Mouse (Mus musculus) MEL (cell line): Measurements from ENCODE around the gene Tbc1d2b. TPM values are rescaled to one million over a fixed set of nuclear protein-coding genes. Genes with fewer than 3 reads are reported as not detected.

Experiments used
- DNase-seq: peaks from one replicate; pipeline ENCODE4 v3.0.0; 2011; ENCODE audit warnings: low read depth, low spot score
- H3K27ac ChIP-seq: 2 replicates; pipeline ENCODE4 v1.5.1; 2012; ENCODE audit warnings: low read depth, mild to moderate bottlenecking, control low read depth, low read length, moderate library complexity; ENCODE audit not compliant: control insufficient read depth
- H3K27me3 ChIP-seq, 2 experiments: fragments of 150-350 bp in 1 of 2; sonication (generic) in 1 of 2; 2 replicates each; pipeline ENCODE4 v1.6.1; 2012; ENCODE audit warnings: low read length in 2 of 2, mild to moderate bottlenecking in 2 of 2, improper control_type of control experiment in 1 of 2, moderate library complexity in 1 of 2; ENCODE audit not compliant: insufficient read depth in 2 of 2, control insufficient read depth in 1 of 2
- H3K36me3 ChIP-seq, 2 experiments: 2 replicates each; pipeline ENCODE4 v1.6.1; 2012 to 2014; ENCODE audit warnings: low read length in 2 of 2, improper control_type of control experiment in 1 of 2, inconsistent platforms in 1 of 2, mild to moderate bottlenecking in 1 of 2; ENCODE audit not compliant: insufficient read depth in 2 of 2, control insufficient read depth in 1 of 2
- H3K4me1 ChIP-seq, 2 experiments: fragments of 150-350 bp in 1 of 2; sonication (generic) in 1 of 2; 2 replicates each; pipeline ENCODE4 v1.6.1; 2012; ENCODE audit warnings: low read length in 2 of 2, improper control_type of control experiment in 1 of 2, mild to moderate bottlenecking in 1 of 2; ENCODE audit not compliant: insufficient read depth in 2 of 2, control insufficient read depth in 1 of 2
- H3K4me3 ChIP-seq, 2 experiments: fragments of 150-350 bp in 1 of 2; sonication (generic) in 1 of 2; 2 replicates each; pipeline ENCODE4 v1.5.1; 2012; ENCODE audit warnings: low read depth in 2 of 2, low read length in 2 of 2, mild to moderate bottlenecking in 2 of 2, moderate library complexity in 2 of 2, control low read depth in 1 of 2, improper control_type of control experiment in 1 of 2; ENCODE audit not compliant: control insufficient read depth in 1 of 2, insufficient read depth in 1 of 2
- H3K79me2 ChIP-seq: 2 replicates; pipeline ENCODE4 v1.6.1; 2012; ENCODE audit warnings: mild to moderate bottlenecking, low read length, moderate library complexity; ENCODE audit not compliant: control insufficient read depth, poor library complexity, insufficient read depth
- H3K9ac ChIP-seq: 2 replicates; pipeline ENCODE4 v1.6.1; 2012; ENCODE audit warnings: low read depth, mild to moderate bottlenecking, control low read depth, low read length, moderate library complexity; ENCODE audit not compliant: control insufficient read depth, poor library complexity, severe bottlenecking
- H3K9me3 ChIP-seq: fragments of 150-350 bp; sonication (generic); replicated peaks from 2 replicates; pipeline ENCODE4 v1.6.1; 2012; ENCODE audit warnings: mild to moderate bottlenecking, low read length, improper control_type of control experiment, moderate library complexity; ENCODE audit not compliant: insufficient read depth
- CTCF ChIP-seq, 3 experiments: IDR thresholded peaks in 2 of 3; conservative IDR thresholded peaks in 1 of 3; 2 replicates each; pipeline ENCODE4 v1.5.1; 2011 to 2012; ENCODE audit warnings: low read length in 3 of 3, low read depth in 2 of 3, mild to moderate bottlenecking in 2 of 3, improper control_type of control experiment in 1 of 3, inconsistent platforms in 1 of 3, mixed read lengths in 1 of 3, moderate library complexity in 1 of 3; ENCODE audit not compliant: control insufficient read depth in 1 of 3, insufficient read depth in 1 of 3, poor library complexity in 1 of 3, severe bottlenecking in 1 of 3
- ELF1 ChIP-seq: IDR thresholded peaks from 2 replicates; pipeline ENCODE4 v1.6.1; 2014; ENCODE audit warnings: low read depth, mild to moderate bottlenecking, inconsistent platforms, low read length, improper control_type of control experiment, moderate library complexity
- EP300 ChIP-seq, 2 experiments: IDR thresholded peaks; 2 replicates each; pipeline ENCODE4 v1.6.1; 2011; ENCODE audit warnings: improper control_type of control experiment in 2 of 2, low read length in 2 of 2, low read depth in 1 of 2, mild to moderate bottlenecking in 1 of 2
- GATA1 ChIP-seq: IDR thresholded peaks from 2 replicates; pipeline ENCODE4 v1.6.1; 2011; ENCODE audit warnings: low read depth, low read length, improper control_type of control experiment
- HCFC1 ChIP-seq: IDR thresholded peaks from 2 replicates; pipeline ENCODE4 v1.6.1; 2012; ENCODE audit warnings: low read depth, mild to moderate bottlenecking, inconsistent platforms, low read length, improper control_type of control experiment, moderate library complexity
- KAT2A ChIP-seq: conservative IDR thresholded peaks from 2 replicates; pipeline ENCODE4 v1.6.1; 2012; ENCODE audit warnings: low read depth, low read length, improper control_type of control experiment, inconsistent platforms
- MAZ ChIP-seq: IDR thresholded peaks from 2 replicates; pipeline ENCODE4 v1.6.1; 2012; ENCODE audit warnings: low read depth, mild to moderate bottlenecking, inconsistent platforms, low read length, improper control_type of control experiment
- MEF2A ChIP-seq: IDR thresholded peaks from 2 replicates; pipeline ENCODE4 v1.6.1; 2014; ENCODE audit warnings: low read depth, mild to moderate bottlenecking, inconsistent platforms, low read length, improper control_type of control experiment; ENCODE audit not compliant: poor library complexity, insufficient replicate concordance, severe bottlenecking; ENCODE audit errors: extremely low read depth
- MXI1 ChIP-seq: IDR thresholded peaks from 2 replicates; pipeline ENCODE4 v1.6.1; 2011; ENCODE audit warnings: mild to moderate bottlenecking, low read depth, low read length, improper control_type of control experiment
- NELFE ChIP-seq: IDR thresholded peaks from 2 replicates; pipeline ENCODE4 v1.6.1; 2011; ENCODE audit warnings: low read depth, low read length, improper control_type of control experiment
- POLR2A ChIP-seq, 2 experiments: IDR thresholded peaks; 2 replicates each; pipeline ENCODE4 v1.6.1; 2011 to 2012; ENCODE audit warnings: low read length in 2 of 2, mild to moderate bottlenecking in 2 of 2, control low read depth in 1 of 2, improper control_type of control experiment in 1 of 2, low read depth in 1 of 2, moderate library complexity in 1 of 2; ENCODE audit not compliant: control insufficient read depth in 1 of 2, insufficient read depth in 1 of 2, poor library complexity in 1 of 2
- POLR2AphosphoS2 ChIP-seq: IDR thresholded peaks from 2 replicates; pipeline ENCODE4 v1.6.1; 2011; ENCODE audit warnings: low read length, improper control_type of control experiment
- POLR2AphosphoS5 ChIP-seq: IDR thresholded peaks from 2 replicates; pipeline ENCODE4 v1.6.1; 2012; ENCODE audit warnings: low read depth, borderline replicate concordance, mild to moderate bottlenecking, inconsistent platforms, low read length, moderate library complexity, mixed read lengths
- RAD21 ChIP-seq: IDR thresholded peaks from 2 replicates; pipeline ENCODE4 v1.6.1; 2011; ENCODE audit warnings: mild to moderate bottlenecking, low read depth, low read length, improper control_type of control experiment
- RCOR1 ChIP-seq: IDR thresholded peaks from 2 replicates; pipeline ENCODE4 v1.6.1; 2012; ENCODE audit warnings: low read depth, mild to moderate bottlenecking, inconsistent platforms, low read length, improper control_type of control experiment
- SIN3A ChIP-seq: IDR thresholded peaks from 2 replicates; pipeline ENCODE4 v1.6.1; 2012; ENCODE audit warnings: low read length, improper control_type of control experiment, inconsistent platforms
- SMC3 ChIP-seq: IDR thresholded peaks from 2 replicates; pipeline ENCODE4 v1.6.1; 2011; ENCODE audit warnings: low read depth, low read length, improper control_type of control experiment
- TCF12 ChIP-seq: IDR thresholded peaks from 2 replicates; pipeline ENCODE4 v1.6.1; 2014; ENCODE audit warnings: low read depth, mild to moderate bottlenecking, inconsistent platforms, low read length, improper control_type of control experiment, moderate library complexity
- UBTF ChIP-seq: IDR thresholded peaks from 2 replicates; pipeline ENCODE4 v1.6.1; 2012; ENCODE audit warnings: low read depth, mild to moderate bottlenecking, inconsistent platforms, low read length, improper control_type of control experiment, moderate library complexity, borderline replicate concordance; ENCODE audit not compliant: insufficient read depth
- USF2 ChIP-seq, 2 experiments: IDR thresholded peaks; 2 replicates each; pipeline ENCODE4 v1.6.1; 2011 to 2012; ENCODE audit warnings: improper control_type of control experiment in 2 of 2, low read length in 2 of 2, borderline replicate concordance in 1 of 2, inconsistent platforms in 1 of 2, low read depth in 1 of 2, mild to moderate bottlenecking in 1 of 2; ENCODE audit not compliant: insufficient read depth in 1 of 2
- ZC3H11A ChIP-seq: IDR thresholded peaks from 2 replicates; pipeline ENCODE4 v1.6.1; 2012; ENCODE audit warnings: low read depth, mild to moderate bottlenecking, inconsistent platforms, low read length, improper control_type of control experiment
- polyA plus RNA-seq, 2 experiments: library from polyadenylated mRNA; stranded (reverse) in 1 of 2; unstranded in 1 of 2; fragments of >175 nt in 1 of 2; fragments of >200 nt in 1 of 2; gene quantifications; 2 replicates each; pipeline versions ENCODE4 v1.2.1 to v1.2.4; 2012; ENCODE audit warnings: low replicate concordance in 2 of 2, low read depth in 1 of 2; ENCODE audit not compliant: insufficient read length in 2 of 2, insufficient read depth in 1 of 2, missing spikeins in 1 of 2
- total RNA-seq: library from RNA; depleted of rRNA; stranded (reverse); fragments of 300-350 nt; gene quantifications from 2 replicates; pipeline ENCODE4 v1.2.3, GENCODE M21; 2012

Tbc1d2b gene
- total and polyA plus RNA-seq, 3 experiments, result 7.1 to 12.6 TPM; not detected in 1

DNA sequence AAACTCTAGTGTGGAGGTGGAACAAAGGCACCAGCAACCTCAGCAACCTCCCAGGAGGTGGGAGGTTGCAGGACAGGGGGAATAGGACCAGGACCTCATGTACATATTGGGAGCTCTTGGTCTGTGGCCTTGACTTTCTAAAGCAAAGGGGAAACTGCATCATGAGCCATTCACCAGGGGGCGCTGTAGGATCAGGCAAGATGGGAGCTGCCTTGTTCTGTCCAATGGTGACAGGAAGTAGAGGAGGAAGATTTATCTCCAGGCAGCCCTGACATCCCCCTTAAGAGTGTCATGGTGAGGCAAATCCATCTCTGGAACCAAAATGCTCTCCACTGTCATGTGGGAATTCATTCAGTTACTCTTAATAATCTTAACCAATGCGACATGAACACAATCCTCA is 64.1 kb downstream of the Tbc1d2b start:
- no peak overlapping the region for H3K27ac ChIP-seq
- DNase-seq, result peak; percentile 82
- no peaks in the 10 kb centered on the region for H3K79me2 ChIP-seq
- no peaks in the 10 kb centered on the region for H3K4me1 ChIP-seq
- peak; percentile 96 for TF ChIP-seq SMC3
- peak; percentile 93 for TF ChIP-seq ZC3H11A
- peak; percentile 96 for TF ChIP-seq RAD21
- TF ChIP-seq GATA1, result 0 out of 2 replicates have a peak, but pooled peaks have one; percentile 25
- peak; percentile 83 to 93 (median 88) for TF ChIP-seq CTCF (IDR thresholded peaks at IDR 0.05 in 2 of 3, conservative IDR thresholded peaks at IDR 0.05 in 1 of 3; ENCODE audit: control insufficient read depth in 1 of 3, insufficient read depth in 1 of 3, low read depth in 2 of 3, low read length in 3 of 3, poor library complexity in 1 of 3, severe bottlenecking in 1 of 3)
- TF ChIP-seq KAT2A, result no peak
- TF ChIP-seq MXI1, result no peak
- TF ChIP-seq ELF1, result 0 out of 2 replicates have a peak, but pooled peaks have one; percentile 42
- no peak for TF ChIP-seq NELFE
- no peak for TF ChIP-seq EP300 (IDR thresholded peaks at IDR 0.05; ENCODE audit: low read depth in 1 of 2, low read length in 2 of 2)
- no peak for TF ChIP-seq POLR2AphosphoS2
- TF ChIP-seq, all 39 proteins: peak for 6
- no peak overlapping the region for H3K9ac ChIP-seq
- H3K4me3 ChIP-seq, result no peak overlapping the region
- H3K36me3 ChIP-seq, result peaks cover 0 to 5% of the 10 kb centered on the region in 2 experiments; a peak in 1 of 4 replicates
- H3K9me3 ChIP-seq, result no peaks in the 10 kb centered on the region
- no peaks in the 10 kb centered on the region for H3K27me3 ChIP-seq

DNA sequence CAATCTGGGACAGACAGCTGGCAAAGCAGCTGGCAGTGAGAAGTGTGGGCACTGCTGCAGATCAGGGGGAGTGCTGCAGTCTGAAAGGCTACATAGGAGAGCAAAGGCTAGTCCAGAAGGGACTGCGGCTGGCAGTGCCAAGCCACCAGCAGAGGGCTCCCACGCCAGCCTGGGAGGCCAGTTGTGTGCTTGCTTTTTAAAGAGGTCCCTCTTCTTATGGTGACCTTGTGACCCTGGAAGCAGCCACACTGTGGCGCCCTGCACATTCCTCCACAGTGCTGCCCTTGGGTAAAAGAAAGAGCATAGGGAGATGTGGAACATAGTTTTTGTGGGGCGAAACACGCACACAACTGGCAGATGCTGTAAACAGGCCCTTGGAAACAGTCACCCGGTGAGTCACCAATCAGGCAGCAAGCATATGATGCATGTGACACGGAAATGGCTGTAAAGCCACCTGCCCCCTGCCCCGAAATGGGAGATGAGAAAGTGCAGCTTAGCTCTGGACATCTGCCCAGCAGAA is 66.1 kb downstream of the Tbc1d2b start:
- Histone ChIP-seq H3K36me3 (peaks cover 0 to 5% of the 10 kb centered on the region in 2 experiments; a peak in 1 of 4 replicates), H3K27ac (no peak overlapping the region), H3K4me1 (no peaks in the 10 kb centered on the region), H3K9me3 (no peaks in the 10 kb centered on the region), H3K4me3 (no peak overlapping the region), H3K9ac (no peak overlapping the region), H3K27me3 (no peaks in the 10 kb centered on the region), H3K79me2 (no peaks in the 10 kb centered on the region)
- TF ChIP-seq CTCF (IDR thresholded peaks at IDR 0.05 in 2 of 3, conservative IDR thresholded peaks at IDR 0.05 in 1 of 3; ENCODE audit: control insufficient read depth in 1 of 3, insufficient read depth in 1 of 3, low read depth in 2 of 3, low read length in 3 of 3, poor library complexity in 1 of 3, severe bottlenecking in 1 of 3) (peak; percentile 13 to 47 (median 39); a peak in 5 of 6 replicates), SMC3 (peak; percentile 47), RCOR1 (no peak), MEF2A (no peak), RAD21 (peak; percentile 23), POLR2A (IDR thresholded peaks at IDR 0.05; ENCODE audit: control insufficient read depth in 1 of 2, insufficient read depth in 1 of 2, low read depth in 1 of 2, low read length in 2 of 2, poor library complexity in 1 of 2) (no peak), NELFE (no peak), UBTF (no peak), POLR2AphosphoS2 (no peak), HCFC1 (no peak), SIN3A (no peak), TCF12 (no peak), USF2 (IDR thresholded peaks at IDR 0.05; ENCODE audit: borderline replicate concordance in 1 of 2, insufficient read depth in 1 of 2, low read depth in 1 of 2, low read length in 2 of 2) (no peak), MAZ (no peak), ZC3H11A (no peak), POLR2AphosphoS5 (no peak)
- no peak for DNase-seq
